Mouse (Mus musculus) adrenal gland, adult 18-20 months (tissue): ENCODE measurements at regions not wholly inside any gene's neighbourhood (a gene's known extent, or its start where the extent isn't known, plus 50 kb on each side); places are given as distances from the start of the nearest gene placed in this dataset.

ENCODE experiments used
- DNase-seq, 2 experiments: peaks; one replicate each; pipeline ENCODE4 v3.0.0; 2021 to 2022; ENCODE audit warnings: low spot score in 2 of 2

DNA sequence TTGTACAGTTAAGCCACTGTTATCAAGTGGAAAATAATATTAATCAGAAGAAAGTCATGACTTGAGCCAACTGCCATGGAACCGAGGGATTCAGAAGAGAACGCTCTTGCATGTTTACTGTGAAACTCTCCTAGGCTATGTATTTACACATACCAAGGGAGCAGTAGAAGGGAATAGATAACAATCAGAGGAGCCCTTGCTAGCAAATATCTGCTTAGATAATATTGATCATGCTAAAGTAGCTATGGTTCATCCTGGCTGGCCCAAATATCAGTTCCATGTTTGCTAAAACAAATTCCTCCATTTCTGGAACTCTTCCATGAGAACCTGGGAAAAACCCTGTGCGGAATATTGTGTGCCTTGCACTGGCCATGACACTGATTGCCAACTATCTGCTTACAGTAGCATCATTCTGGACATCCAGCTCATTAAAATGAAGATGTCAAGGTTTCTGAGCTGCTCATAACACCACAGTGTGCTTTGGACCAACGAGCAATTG, 179.5 kb upstream of the Tmem72 start:
- no peak for DNase-seq

DNA sequence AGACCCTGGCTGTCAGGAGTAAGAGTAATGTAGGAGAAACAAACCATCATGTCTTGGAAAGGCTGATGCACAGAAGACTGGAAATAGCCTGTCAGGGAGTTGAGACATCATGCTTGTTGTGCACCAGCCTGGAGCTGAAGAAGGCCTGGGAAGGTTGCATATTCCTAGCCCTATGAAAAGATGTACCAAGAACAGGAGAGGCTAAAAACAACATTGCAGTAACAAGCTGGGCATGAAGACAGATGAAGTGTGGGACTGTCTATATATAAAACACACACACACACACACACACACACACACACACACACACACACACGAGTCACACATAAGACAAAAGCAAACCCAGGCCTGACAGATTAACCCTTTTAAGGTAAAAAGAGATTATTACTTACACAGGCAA, 185.1 kb upstream of the Tmem72 start:
- DNase-seq, result no peak

- peak in 1 of 2 experiments; percentile 25 for DNase-seq
Measured at GRCm38 (mm10) chr6:116902371-116902770, 185.7 kb upstream of the Tmem72 start.

GRCm38 (mm10) chr6:116906426-116907172, 189.9 kb upstream of the Tmem72 start:
- peak in 1 of 2 experiments; percentile 9 for DNase-seq

GRCm38 (mm10) chr6:116910607-116911006, 193.9 kb upstream of the Tmem72 start:
- DNase-seq, result no peak

- no peak for DNase-seq
Measured at GRCm38 (mm10) chr6:116912161-116912560, 195.4 kb upstream of the Tmem72 start.

DNA sequence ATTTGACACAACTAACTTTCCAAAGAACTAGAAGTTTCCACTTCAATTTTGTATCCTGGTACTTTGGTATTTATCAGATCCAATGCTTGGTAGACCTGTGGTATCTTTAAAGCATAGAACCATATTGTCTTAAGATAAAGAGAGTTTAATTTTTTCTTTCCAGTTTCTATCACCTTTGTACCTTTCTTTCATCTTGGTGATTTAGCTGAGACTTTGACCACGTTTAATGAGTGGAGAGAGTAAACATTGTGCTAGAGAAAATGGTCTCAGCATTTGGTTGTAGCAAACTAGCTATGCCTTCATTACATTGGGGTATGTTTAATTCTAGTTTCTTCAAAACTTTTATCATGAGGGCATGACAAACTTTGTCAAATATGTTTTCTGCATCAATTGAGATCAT, 197.4 kb upstream of the Tmem72 start:
- DNase-seq, result no peak

DNA sequence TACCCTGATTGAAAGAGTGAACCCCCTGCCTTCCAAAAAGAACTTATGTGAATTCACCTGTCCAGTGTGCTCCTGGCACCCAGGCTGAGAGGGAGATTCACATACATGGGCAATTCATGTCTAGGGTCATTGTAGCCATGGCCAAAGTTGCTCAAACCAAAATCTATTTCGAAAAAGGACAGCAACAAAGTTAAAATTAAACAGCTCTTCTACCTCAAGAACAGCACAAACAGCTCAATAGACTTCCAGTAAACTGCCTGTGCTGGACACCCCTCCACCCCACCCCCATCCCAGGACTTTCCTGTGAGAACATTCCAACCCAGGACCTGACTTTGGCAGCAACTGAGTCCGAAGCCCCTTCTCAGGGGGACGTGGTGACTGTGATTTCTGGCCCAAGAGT, 218.3 kb upstream of the Tmem72 start:
- no peak for DNase-seq

GRCm38 (mm10) chr6:116941576-116941975, 224.9 kb upstream of the Tmem72 start:
- no peak for DNase-seq

GRCm38 (mm10) chr6:116942696-116943095, 225.6 kb upstream of the Cxcl12 start:
- no peak for DNase-seq

DNA sequence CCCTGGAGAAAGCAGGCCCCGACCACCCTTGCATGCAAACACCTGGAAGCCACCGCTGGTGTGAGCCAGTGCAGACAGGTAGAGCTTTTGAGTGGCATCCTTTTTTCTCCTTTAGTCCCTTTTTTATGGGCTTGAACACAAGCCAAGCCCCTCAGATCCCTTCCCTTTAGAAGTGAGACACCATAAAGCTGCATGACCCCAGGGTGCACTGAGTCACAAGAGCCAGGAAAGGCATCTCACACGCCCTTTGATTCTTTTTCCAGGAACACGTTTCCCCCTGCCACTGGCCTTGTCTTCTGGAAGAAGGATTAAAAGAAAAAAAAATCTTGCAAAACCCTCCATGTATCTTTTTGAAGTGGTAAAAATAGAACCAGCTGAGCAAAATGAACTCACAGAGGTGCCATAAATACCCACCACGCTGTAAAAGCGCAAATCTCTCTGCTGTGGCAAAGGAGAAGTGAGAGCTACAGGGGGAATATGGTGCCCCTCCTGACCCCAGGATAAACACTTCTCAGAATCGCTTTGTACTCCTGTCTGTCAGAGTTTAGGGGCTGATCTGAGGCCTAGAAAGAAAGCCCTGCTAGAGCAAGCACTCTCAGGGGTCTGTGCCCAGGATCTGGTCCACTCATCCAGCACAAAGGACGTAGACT, 222.1 kb upstream of the Cxcl12 start:
- no peak for DNase-seq

GRCm38 (mm10) chr6:116959611-116960010, 208.7 kb upstream of the Cxcl12 start:
- no peak for DNase-seq

- no peak for DNase-seq
Measured at GRCm38 (mm10) chr6:116960641-116961040, 207.7 kb upstream of the Cxcl12 start.

DNA sequence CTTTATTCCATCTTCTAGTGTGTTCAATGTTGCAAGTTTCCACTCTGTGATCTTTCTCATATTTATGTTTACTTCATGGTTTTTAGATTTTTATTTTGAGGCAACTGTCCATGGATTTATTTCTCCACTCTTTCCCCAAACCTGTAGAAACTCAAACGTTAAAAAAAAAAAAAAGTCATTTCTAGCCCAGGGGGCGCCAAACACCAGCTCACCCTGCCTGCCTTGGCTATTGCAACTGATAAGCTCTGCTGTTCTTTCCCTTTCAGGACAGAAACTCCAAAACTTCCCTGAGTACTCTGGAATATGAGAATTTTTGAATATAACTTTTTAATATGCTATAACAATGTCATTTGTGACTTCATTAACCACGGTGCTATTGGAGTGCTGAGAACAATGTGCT, 201.9 kb upstream of the Cxcl12 start:
- no peak for DNase-seq

GRCm38 (mm10) chr6:116969381-116969910, 198.9 kb upstream of the Cxcl12 start:
- DNase-seq, result no peak

DNA sequence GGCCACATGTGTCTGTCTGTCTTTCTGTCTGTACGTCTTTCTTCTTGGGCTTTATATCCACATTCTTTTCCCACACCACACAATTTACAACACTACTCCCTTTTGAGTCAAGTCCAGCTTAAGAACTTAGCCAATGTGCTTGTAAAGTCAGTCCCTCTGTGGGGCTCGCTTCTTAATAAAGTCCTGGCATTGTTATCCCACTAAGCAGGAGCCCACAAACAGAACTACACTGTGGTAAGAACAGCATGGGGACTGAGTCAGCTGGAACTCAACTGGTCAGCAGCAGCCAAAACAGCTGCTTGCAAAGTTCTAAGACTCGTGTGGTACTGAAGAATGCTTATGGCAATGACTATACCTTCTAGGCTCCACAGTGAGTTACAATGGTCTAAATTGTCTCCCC, 193.5 kb upstream of the Cxcl12 start:
- DNase-seq, result no peak

- no peak for DNase-seq
Measured at GRCm38 (mm10) chr6:116980349-116980995, 187.9 kb upstream of the Cxcl12 start.

DNA sequence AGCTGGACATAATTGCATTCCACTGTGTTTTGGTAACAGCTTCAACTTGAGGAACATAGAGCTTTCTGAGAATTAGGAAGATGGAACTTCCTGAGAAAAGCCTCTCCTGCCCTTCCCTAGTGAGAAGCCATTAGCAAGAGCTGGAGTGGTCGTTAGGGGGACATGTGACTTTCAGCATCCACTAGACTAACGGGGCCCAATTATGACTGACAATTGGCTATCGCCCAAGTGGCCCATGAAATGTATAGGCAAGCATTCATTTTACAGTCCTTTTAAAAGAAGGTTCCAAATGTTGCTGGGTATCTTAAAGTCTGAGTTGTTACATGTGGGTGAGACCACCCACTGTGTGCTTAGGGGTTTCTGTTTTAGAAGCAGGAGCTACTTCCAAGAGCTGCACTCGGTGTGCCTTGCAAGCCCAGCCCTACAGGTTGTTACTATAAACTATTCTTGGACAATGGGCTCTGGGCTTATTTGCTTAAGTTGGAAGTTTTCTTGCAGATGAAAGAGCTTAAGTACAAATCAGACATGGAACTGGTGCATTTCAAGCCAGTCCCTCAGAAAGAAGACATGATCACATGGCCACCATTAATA, 183.1 kb upstream of the Cxcl12 start:
- DNase-seq, result no peak

- no peak for DNase-seq
Measured at GRCm38 (mm10) chr6:116986266-116987000, 181.9 kb upstream of the Cxcl12 start.

- DNase-seq, result no peak
Measured at GRCm38 (mm10) chr6:116987243-116987642, 181.1 kb upstream of the Cxcl12 start.
